Mouse (Mus musculus) T-cell, adult 2 months (primary cell): ENCODE data around the gene Arhgap22.

Source experiments
- DNase-seq: peaks from one replicate; pipeline ENCODE4 v3.0.0; 2022; ENCODE audit warnings: low spot score

The Arhgap22 gene

DNA sequence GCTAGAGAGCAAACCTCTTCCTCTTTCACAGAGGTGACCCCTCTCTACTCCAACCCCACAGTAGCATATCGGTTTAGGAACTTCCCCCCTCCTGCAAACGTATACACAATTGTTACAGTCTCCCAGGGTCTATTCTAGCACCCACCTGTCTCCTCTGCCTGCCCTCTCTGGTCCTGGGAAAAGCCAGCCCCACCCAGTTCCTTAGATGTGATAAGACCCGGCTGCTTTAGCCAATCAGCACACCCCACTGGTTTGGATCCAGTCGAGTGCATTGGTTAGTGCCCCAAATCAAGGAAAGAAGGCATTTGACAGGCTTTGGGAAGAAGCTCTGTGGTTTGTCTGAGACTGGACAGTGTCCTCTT is 922 bp downstream of the Arhgap22 start:
- DNase-seq = no peak

DNA sequence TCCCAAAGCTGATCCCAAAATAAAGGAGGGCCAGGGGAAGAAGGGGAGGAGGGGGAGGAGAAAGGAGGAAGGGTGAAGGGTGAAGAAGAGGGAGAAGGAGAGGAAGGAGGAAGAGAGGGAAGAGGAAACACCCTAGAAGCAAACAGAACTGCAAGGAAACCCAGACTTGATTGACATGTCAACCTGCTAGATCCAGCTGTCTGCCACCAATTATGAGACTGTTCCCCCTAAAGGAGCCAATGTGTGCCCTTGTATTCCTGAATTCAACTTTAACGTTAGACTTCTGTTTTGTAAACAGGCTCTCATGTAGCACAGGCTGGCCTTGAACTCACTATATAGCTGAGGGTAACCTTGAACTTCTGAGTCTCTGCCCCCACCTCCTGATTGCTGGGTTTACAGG is 1.3 kb downstream of the Arhgap22 start:
- no peak for DNase-seq

DNA sequence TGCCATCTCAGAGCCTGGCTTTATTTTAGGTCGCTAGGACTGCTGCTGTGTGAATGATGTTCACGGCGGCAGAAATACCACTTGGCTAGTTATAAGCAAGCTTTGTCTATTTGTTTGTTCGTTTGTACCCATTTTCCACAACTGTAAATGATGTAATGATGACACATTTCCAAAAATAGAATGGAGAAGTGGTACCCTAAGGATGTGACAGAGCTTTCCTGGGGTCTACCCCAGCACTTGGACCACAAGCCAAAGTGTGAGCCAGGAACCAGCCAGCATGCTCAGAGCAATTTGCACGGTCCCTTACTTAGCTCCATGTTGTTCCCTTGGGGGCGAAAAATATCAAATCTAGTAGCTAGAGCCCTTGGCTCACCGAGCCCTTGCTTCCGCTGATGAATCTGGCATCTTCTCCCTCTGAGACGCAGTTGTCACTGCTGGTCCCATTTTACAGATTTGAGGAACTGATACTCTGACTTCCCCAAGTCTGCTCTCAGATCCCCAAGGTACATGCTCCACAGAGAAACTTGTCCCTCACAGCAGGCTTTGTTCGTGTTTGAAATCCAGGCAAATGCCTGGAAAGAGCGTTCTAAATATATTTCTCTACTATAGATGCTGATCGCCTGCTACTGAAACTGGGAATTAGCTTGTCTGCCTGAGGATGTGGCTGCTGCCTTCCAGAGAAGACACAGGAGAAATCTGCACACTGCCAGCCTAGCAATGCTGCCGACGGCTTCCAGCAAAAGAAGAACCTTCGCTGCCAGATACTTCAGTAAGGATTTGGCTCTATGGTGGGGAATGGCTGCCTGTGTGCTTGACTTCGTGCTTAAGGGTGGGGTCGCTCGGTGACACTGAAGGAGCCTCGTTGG is 2.8 kb downstream of the Arhgap22 start:
- no peak for DNase-seq

DNA sequence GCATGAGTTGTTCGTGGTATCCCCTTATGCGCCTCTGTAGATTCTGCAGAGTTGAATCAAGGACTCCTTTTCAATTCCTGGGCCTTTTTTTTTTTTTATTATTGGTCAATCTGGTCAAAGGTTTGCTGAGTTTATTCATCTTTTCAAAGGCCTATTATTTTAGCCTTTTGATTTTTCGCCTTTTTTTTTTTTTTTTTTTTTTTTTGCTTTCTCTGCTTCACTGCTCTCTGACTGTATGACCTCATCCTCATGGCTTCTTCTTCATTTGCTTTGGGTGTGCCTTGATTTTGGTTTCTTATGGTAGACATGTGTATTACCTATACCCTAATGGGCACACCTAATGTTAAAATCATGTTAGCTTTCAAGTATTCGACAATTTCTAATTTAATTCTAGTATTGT is 11.4 kb downstream of the Arhgap22 start:
- no peak for DNase-seq

DNA sequence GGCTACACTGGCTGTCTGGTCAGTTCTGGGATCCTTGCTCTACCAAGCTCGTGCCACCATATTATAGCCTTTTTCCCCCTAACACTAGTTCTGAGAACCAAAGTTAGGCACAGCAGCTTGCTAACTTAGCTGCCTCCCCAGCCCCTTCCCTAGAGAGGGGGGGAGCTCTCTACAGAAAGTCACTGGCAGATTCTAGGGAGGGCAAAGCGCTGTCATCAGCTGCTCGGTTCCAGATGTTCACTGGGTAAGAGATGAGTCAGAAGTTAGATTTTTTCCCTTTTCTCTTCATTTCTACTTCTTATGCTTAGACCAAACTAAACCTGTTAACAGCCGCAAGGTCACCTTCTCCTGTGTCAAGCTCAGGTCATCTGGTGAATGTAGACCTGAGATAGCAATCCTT is 16.8 kb downstream of the Arhgap22 start:
- DNase-seq = no peak

DNA sequence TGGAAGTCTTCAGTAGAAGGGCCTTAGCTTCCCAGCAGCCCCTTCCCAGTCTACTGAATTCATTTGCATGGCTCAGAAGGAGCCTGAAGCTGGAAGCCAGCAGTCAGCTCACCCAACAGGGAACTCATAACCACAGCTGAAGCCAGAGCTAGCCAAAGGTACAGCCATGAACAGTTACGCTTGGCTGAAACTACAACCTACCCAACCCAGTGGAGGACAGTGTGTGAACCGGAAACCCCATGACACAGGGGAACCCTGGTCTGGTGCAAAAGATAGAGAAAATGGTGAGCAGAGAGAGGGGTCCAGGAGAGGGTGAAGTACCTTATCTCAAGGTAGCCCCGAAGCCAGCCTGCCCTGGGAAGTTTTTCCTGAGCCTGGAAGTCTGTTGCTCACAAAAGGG is 17.5 kb downstream of the Arhgap22 start:
- DNase-seq = no peak

DNA sequence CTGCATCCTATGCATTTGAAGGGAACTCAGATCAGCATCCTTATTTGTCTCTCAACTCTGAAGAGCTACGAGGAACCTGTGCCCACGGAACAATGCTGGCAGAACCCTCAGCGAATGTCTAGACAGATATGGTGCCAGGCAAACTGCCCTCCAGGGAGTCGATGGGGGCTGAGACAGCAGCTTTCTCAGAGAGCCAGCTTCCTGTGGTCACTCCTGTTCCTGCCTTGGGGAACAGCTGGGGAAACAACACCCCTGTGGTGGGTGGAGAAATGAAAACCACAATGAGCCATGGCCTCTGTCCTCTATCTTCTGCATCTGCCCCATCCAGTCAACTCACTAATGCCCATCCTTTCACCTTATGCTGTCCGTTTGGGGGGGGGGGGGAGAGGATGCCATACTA is 18.2 kb downstream of the Arhgap22 start:
- no peak for DNase-seq

DNA sequence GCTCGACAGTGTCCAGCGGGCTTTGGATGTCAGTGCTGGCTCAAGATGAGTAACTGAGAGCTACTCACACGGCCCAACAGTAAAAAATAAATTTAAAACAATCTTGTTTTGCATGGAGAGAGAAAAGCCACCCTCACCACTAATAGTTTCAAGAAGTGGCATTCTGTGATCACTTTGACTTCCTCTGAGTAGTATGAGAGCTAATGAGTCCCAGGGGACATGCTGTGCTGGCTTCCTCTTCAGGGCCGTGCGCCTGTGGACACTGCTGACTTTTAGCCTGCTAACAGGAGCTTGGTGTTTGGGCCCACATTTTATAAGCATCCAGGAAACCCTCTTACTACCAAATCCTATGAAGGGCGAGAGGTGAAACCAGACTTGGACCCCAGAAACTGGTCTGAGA is 21.8 kb downstream of the Arhgap22 start:
- DNase-seq = no peak

DNA sequence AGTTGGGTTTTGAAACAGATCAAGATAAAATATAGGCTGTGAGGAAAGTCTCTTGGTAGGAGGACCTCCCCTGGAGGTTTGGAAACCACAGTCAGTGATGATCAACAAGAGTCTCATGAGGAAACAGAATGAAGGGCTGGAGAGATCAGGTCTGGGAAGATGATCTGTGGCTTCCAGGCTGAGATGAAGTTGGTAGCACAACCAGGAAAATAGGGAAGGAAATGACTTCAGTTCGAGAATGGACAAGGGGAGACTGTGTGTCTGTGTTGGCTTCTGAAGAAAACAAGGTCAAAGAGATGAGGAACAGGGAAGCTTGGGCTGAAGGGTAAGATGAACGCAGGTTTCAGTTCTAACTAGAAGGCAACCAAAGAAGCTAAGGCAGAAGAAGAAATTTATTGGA is 26.6 kb downstream of the Arhgap22 start:
- no peak for DNase-seq

DNA sequence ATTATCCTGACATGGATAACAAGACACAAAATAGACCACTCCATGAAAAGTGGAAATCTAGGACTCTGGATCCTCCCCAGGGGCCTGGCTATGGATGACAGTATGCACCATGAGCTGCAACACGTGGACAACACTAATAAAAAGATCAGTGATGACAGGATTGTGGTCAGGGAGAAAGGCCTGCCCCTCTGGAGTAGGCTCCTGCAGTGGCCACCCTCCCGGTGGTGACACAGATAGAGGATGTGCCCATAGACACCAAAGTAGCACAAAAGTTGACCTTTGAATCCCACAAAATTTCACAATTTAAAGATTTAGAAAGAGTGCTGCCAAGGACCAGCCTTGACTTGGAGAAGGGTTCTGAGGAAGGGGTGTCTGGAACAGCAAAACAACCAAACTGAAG is 29.4 kb downstream of the Arhgap22 start:
- no peak for DNase-seq

DNA sequence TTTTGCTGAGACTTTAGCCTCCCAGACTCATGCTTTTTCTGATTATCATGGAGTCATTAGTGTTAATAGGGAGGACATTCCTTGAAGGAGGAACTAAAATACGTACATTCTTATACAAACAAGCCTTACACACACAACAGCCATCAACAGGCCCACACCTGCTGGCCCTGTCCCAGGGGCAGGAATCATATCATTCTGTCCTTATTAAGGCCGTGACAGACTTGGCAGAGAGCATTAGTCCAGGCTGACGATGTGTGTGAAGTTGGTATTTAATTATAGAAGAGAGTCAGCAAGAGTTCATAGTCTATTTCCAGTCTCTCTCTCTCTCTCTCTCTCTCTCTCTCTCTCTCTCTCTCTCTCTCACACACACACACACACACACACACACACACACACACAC is 30.7 kb downstream of the Arhgap22 start:
- no peak for DNase-seq

DNA sequence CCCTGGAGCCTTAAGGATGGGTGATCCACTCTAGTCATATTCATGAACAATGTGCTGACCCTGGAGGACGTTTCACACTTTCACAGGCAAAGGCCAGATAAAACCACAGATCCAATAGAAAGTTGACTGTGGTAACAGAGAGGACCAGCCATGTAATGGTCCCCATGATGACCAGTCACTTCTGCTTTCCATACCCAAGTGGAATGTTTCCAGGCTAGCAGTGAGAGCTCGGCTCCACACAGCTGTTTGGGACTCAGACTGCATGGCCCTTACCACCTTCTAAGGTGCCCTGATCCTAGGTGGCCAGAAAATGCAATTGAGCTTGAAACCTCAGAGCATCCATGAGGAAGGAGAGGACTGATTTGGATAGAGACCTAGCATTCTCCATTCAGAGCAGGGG is 31.1 kb downstream of the Arhgap22 start:
- no peak for DNase-seq

DNA sequence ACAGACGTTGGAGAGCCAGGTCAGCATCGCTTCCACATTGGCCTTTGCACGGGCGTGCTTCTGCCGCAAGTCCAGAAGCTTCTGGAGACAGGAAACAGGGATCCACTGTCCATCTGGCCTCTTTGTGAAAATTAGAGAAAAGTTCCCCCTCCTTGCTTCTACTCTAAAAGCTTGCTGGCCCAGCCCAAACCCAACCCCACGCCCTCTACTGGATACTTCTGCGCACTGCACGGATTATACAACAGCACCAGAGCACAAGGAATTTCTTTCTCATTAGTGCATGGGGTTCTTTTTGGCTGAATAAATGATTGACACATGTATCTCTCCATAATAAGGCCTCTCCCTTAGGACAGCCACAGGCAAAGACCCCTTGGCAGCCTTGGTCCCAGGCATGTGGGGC is 32.6 kb downstream of the Arhgap22 start:
- DNase-seq = no peak

DNA sequence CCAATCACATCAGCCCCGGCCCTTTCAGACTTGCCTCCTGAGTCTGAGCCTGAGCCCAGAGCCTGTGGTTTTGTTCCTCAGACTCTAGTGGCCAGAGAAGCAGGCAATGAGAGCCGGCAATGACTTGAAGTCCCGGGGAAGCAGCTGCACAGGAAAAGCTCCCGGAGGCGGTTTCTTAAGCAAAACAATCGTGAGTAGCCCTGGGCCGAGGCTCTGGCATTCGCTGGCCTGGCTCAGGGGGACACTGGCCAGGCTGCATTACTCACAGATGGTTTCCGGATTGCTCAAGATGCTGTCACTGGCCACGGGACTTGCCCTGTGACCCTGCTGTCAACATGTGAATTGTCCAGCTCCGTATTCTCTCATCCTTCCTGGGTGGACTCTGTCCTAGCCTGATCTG is 33.8 kb downstream of the Arhgap22 start:
- no peak for DNase-seq

DNA sequence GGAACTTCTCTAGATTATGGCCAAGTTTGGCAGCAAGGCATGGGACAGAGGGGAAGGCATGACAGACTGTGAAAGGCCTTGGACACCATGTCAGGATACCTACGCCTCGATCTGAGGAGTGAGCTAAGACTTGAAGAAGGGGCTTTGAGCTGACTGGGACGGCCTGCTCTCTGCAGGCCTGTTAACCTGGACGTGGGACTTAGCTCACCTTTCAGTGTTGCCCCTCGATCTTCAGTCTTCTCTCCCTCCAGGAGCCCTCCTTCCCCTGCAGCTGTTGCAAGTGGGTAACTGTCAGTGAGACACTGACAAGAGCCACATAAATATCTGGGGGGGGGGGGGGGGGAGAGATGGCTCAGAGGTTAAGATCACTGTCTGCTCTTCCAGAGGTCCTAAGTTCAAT is 34.9 kb downstream of the Arhgap22 start:
- DNase-seq = no peak

DNA sequence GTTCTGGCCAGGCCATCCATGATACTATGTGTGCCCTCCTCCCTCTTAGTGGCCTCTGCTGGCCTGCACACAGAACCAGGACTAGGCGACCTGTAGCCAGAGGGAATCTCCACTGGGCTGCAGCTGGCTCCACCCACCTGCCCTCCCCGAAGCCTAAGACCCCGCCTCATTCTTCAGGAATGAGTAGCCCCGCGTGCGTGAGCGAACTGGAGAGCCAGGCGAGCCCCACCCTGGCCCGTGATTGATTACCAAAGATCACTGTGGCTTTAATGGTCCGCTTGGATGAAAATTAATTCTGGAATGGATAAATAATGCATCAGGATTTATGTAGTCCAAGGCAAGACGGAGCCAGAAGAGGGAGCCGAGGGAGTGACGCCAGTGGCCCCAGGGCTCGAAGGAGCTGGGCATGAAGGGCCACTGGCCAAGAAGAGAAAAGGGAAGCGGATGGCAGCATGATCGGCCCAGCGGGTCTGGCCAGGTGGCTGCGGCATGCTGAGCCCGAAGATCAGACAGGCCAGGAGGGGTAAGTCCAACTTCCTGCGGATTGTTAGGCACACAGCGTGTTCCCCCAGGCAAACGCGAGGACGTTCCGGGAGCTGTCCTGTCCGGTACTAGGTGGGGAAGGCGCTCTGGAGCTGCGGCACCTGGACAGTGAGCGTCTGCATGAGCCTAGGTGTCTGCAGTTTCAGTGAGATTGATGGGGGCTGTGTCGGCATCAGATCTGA is 36.6 kb downstream of the Arhgap22 start:
- DNase-seq = no peak

DNA sequence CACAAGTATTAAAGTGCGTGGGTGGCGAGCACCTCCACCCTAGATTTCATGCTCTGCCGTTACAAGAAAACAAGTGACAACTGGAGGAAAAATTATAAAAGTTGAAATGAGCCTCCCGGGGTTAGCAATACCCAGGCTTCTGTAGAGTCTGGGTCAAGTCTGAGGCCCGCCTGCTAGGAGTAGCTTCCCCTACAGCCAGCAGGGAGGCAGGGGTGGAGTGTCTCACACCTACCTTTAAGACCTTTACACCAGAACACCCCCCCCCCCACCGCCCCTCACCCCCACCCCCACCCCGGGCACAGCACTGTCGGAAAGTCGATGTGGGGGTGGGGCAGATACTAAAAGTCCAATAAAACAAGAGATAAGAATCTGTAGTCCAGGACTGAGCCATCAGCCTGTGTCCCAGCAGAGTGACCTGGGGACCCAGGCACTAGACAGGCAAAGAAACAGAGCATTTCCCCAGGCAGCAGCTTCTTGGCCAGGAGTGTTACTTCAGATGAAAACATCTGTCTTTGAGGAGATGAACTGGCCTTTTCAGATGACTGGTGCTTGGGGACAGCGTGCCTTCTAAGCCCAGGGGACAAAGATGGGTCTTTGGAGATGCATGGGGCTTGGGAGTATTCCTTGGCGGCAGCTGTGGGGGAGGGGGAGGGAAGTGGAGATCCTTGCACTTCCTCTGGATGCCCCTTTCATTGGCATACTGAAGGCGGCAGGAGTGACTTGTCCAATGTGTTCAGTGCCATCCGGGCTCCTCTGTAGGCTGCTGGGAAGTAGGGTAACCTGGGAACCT is 37.3 kb downstream of the Arhgap22 start:
- DNase-seq = no peak

DNA sequence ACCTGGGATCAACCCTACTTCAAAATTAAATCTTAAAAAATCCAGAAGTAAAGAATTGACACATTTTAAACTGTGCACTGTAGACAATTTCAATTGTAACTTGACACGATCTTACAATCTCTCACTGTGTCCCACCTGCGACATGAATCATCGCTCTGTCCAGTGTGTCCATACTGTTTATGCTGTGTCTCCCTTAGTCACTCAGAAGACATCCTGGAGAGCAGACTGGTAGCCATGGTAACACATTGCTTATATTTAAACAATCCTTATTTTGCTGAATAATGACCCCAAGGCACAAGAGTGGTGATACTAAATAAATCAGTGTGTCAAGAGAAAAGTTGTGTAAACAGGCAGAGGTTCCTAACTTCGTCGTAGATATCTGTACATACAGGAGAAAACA is 44.4 kb downstream of the Arhgap22 start:
- no peak for DNase-seq

DNA sequence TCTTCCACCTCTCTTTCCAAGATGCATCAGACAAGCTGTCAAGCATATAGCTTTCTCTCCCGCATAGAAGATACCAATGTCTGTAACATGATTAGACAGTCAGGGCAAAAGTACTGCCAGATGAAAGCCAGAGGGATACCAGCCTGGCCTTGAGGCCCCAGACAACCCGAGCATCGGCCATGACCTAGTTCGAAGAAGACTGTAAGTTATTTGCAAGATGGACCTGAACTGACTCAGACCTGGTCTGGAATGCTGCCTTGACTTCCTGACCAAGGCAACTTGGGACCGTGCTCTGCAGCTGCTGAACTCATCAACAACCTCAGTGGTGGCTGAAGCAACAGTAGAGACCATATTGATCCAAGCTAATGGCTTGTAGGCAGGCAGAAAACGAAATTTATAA is 46.3 kb downstream of the Arhgap22 start:
- DNase-seq = no peak

DNA sequence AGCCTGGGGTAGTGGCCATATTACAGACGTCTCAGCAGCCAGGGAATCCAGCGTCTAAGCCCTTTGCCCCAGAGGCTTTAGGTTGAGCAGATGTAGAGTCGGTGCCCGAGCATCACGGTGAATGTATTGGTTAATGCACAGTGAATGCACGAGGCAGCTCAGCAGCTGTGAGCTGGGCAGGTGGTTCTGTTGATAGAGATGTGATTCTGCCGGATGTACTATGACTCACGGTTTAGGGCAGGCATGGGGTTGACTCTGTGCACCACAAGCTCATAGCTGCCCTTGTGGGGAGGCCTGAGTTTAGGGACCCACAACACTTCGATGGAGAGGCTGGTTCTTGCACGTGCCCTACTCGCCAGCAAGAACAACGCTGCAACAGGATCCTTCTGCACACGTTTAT is 51.0 kb downstream of the Arhgap22 start:
- DNase-seq = no peak

DNA sequence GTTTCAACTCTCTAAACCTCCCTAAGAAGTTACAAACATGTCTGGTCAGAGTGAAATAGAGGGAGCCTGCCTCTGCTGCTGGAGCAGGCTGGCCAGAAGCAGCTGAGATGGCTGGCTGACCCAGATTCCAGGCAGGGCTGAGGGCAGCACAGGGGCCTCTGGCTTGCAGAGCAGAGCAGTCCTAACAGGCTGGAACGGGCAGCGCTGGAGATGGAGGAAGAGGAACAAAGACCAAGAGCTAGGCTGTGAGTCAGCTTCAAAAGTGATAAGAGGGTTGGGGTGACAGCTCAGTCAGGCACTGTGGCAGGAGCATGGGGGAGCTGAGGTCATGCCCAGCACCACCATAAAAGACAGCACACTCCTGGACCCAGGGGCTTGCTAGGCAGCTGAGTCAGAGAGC is 62.4 kb downstream of the Arhgap22 start:
- DNase-seq = no peak

DNA sequence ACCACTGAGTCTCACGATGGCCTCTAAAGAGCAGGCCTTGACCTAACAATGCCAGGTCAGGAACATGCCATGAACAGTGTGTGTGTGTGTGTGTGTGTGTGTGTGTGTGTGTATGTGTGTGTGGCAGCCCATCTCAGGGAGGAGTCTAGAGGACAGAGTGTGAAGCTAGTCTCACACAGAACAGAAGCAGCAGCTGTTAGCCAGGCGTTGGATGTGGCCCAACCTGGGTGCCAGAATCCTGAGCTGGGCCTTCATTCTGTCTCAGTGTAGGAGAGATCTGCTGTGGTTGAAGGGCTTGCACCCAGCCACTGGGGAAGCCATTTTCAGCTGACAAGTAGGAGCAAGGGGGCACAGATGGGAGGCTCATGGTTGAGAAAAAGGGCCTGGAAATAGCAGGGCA is 64.5 kb downstream of the Arhgap22 start:
- no peak for DNase-seq

DNA sequence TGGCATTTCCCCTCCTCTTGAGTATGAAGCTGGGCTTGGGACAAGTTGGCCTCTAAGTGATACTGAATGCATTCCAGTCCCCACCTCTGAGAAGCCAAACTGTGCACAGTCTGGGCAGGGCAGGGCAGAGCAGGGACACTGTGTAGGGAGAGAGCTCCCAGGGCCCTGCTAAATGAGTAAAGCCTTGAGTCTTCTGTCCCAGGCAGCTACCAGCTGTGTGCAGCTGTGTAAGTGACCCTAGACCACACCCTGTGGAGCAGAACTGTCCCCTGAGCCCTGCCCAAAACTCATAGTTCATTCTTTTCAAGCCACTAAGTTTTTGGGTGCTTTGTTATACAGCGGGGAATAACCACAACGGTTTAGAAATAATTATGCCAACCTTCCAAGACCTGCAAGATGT is 67.1 kb downstream of the Arhgap22 start:
- no peak for DNase-seq
